Mouse (Mus musculus) gastrocnemius, postnatal 14 days (tissue): ENCODE measurements around the gene Zswim4. TPM values are rescaled to one million over a fixed set of nuclear protein-coding genes. Genes with fewer than 3 reads are reported as not detected.
A peak's percentile ranks its signal among the peaks of the same experiment; 100 is the strongest.

Experiments
- DNase-seq: peaks from one replicate; pipeline ENCODE4 v3.0.0; 2021; ENCODE audit warnings: mixed read lengths
- intact Hi-C: fragments of 180-260 bp; cut with DNase I; formaldehyde crosslinking; loops from one replicate; pipeline ENCODE4 v1.15.1; 2025; ENCODE audit warnings: low total_unique reads
- total RNA-seq, 2 experiments: library from RNA; stranded (reverse); gene quantifications; 2 replicates each; pipeline ENCODE4 v1.2.3; 2021

Zswim4 gene
- total RNA-seq, 2 experiments from 2014 or later, result 5.8 to 6.8 TPM

- intact Hi-C loops, result no loop called here
- DNase-seq, result peak; percentile 88
Observed at GRCm38 (mm10) chr8:84202938-84203917, 33.6 kb downstream of the Zswim4 start.

GRCm38 (mm10) chr8:84202466-84202865, 34.4 kb downstream of the Zswim4 start:
- intact Hi-C loops, result no loop called here
- DNase-seq, result peak; percentile 53

DNA sequence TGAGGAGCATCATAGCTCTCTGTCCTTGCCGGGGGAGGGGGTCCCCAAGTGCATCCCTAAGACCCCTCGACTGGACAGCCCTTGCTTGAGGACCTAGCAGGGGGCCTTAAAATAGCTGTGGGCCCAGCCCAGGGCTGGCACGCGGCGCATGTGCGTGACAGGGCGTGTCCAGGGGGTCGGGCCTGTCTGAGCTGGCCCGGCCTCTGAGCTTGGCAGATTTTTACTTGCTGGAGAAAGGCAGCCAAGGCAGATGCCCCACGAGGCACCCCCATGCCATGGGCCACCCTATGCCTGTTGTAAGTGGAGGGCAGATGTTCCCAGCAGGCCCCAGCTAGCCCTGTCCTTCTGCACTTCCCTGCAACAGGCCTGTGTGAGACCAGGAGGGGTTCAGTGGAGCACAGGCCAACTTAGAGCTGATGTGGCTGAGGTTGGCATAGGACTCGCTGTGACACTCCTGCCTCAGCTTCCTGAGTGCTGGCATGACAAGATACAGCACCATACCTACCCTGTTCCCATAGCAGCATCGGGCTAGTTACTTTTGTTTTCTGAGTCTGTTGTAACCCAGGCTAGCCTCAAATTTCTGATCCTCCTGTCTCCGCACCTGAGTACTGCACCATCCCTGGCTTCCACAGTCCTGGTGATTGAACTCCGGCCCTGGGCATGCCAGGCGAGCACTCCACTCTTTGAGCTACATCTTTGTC, 35.2 kb downstream of the Zswim4 start:
- intact Hi-C loops, result no loop called here
- peak; percentile 82 for DNase-seq

- intact Hi-C loops, result no loop called here
- peak; percentile 85 for DNase-seq
Observed at GRCm38 (mm10) chr8:84200652-84201544, 36.0 kb downstream of the Zswim4 start.

GRCm38 (mm10) chr8:84200126-84200555, 36.7 kb downstream of the Zswim4 start:
- no peak for DNase-seq
- intact Hi-C loops, result no loop called here

DNA sequence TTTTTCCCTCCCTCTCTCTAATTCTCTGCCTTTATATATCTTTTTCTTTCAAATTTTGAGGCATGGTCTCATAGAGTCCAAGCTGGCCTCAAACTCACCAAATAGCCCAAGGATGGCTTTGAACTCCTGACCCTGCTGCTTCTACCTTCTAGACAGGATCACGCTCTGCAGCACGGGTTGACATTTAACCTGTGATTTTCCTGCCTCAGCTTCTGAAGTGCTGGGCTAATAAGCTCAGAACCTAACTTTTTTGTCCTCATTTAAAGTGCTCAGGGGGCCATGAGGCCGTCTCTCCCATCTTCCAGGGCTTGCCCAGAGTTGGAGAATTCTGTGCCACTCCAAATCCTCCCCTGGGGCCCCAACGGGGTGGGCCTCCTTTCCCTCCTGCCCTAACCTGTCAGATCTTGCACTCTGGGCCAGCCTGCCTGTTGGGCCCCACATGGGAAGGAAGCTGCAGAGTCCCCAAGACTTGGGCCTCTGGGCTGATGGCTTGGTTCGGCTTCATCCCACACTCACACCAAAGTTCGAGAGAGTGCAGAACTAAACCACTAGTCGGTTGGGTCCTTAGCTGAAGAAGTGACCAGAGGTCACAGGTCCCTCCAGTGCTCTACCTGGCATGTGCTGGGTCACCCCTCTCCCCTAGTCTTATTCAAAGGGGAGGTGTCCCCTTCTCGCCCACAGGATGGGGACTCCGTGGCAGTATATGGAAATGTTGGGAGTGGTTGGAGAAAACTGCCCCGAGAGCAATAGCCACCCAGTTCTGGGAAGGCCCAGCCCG, 37.3 kb downstream of the Zswim4 start:
- intact Hi-C loops, result no loop called here
- no peak for DNase-seq

DNA sequence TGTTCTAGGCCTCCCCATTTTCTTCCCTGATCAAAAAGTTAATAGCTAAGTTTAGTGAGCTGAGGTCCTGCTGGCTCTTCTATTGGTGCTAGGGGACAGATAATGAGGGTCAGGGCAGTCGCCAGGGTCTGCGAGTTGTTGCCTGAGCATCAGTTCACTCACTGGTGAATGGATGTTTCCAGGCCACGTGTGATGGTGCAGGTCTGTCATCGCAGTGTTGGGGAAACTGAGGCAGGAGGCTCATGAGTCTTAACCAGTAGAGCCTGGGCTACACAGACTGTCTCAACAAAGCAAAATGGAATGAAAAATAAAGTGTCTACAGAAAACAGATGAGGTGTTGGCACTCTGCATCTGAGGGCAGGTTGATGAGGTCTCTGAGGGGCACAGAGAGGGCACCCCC, 38.0 kb downstream of the Zswim4 start:
- no peak for DNase-seq
- intact Hi-C loops, result no loop called here

- intact Hi-C loops, result no loop called here
- DNase-seq, result peak; percentile 95
Observed at GRCm38 (mm10) chr8:84197922-84198774, 38.7 kb downstream of the Zswim4 start.

DNA sequence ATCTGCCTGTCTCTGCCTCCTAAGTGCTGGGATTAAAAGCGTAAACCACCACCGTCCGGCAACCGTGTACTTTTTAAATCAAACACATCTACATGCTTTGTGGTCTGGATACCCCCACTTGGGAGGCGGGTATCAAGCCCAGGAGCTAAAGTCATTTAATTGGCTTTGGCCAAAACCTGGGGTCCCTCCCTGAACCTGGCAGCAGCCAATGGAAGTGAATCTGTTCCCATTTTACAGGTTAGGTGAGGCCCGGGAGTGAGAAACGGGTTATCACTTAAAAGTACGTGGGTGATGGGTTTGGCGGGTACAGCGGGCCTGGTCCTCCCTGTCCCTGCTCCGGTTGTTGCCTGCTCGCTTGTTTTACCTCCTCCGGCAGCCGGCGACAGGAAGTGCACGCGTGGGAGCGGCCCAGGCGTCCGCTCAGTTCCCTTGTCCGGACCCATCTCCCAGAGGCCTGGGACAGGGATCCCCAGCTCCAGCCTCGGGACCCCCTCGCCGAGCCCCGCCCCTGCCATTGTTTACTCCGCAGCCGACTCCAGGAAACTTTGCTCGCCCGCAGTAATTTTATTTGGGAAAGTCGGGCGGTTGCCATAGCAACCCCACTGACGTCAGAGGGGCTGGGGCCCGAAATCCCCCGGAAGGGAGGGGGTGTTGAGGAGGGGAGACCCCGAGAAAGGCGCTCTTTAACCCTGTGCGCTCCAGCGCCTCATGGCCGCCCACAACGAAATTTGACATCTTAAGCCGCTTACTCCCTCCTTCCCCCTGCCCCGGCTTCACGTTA, 39.5 kb downstream of the Zswim4 start:
- DNase-seq, result peak; percentile 83
- intact Hi-C loops, result no loop called here

- intact Hi-C loops, result no loop called here
- no peak for DNase-seq
Observed at GRCm38 (mm10) chr8:84194224-84194743, 42.6 kb downstream of the Zswim4 start.

GRCm38 (mm10) chr8:84193566-84193965, 43.3 kb downstream of the Zswim4 start:
- DNase-seq, result no peak
- intact Hi-C loops, result no loop called here

DNA sequence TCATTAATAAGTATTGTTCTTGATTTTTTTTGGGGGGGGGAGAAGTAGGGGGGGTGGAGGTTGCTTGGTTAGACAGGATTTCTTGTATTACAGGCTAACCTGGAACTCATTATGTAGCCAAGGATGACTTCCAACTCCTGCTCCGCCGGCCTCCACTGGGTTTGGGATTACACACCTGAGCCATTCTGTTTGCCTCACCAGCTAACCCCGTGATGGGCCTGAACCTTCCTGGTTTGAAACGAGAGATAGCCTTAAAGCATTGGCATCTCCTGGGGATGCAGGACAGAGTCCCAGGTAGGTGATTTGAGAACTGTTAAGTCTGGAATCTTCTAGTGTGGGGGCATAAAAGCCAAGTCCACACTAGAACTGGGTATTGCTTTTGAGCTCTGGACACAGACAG, 43.7 kb downstream of the Zswim4 start:
- intact Hi-C loops, result no loop called here
- no peak for DNase-seq

DNA sequence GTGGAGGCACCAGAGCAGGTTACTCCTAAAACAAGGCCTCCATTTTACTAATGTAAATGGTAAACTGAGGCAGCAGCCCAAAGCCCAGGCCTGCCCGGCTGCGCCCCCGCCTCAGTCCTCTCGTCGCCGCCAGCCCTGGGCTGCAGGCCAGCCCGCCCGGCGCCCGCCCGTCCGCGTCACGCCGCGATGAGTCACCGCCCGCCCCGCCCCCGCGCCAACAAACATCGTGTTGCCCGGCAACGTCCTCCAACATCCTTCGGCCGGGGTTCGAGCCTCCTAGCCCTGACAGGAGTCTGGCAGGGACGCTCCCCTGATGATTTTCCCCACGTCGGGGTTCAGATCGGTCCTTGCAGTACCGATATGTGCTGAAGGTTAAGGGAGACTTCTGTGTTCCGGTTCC, 44.3 kb downstream of the Zswim4 start:
- peak; percentile 88 for DNase-seq
- intact Hi-C loops, result no loop called here

GRCm38 (mm10) chr8:84192023-84192422, 44.8 kb downstream of the Zswim4 start:
- intact Hi-C loops, result no loop called here
- peak; percentile 81 for DNase-seq

DNA sequence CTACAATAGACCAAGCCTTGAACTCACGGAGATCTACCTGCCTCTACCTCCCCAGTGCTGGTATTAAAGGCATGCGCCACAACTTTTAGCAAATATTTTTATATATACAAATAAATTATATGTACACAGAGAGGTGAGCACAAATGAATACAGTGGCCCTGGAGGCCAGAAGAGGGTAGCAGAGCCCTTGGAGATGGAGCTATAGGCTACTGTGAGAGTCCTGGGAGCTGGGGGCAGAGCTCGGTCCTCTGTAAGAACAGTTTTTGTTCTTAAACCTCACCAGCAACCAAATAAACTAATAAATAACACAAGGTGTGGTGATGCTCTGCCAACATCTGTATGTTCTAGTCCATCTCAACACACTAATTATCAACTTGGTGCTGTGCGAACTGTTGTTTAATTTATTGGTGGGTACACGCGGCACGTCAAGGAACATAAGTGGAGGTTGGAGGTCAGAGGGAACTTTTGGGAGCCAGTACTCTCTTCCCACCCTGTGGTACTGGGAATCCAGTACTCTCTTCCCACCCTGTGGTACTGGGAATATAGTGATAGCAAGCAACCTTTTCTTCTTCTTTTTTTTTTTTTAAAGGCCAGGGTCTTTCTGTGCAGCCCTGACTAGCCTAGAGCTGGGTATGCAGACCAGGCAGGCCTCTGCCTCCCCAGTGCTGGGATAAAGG, 46.5 kb downstream of the Zswim4 start:
- intact Hi-C loops, result no loop called here
- DNase-seq, result no peak

DNA sequence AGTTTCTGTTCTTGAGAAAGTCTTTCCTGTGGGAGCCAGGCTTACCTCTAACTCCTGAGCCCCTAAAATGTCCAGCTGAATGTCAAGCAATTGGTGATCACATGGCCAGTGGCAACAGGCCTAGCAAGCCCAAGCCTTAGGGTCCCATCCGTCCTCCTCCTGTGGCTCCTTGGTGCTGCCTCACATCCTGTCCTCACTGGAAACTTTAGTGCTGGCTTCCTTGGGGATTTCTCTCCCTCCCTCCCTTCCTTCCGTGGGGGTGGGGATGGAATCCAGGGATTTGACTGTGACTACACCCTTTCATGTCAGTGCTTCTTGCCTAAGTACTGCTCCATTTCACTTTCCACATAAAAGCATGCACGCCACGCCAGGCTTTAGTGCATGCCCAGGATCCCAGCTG, 47.3 kb downstream of the Zswim4 start:
- intact Hi-C loops, result loop anchor here (10.0 kb wide), 2 partner anchors 95 to 165 kb away; no protein-coding TSS in a partner anchor
- DNase-seq, result peak; percentile 68
